ENCODE assay signal across 15 mouse cellular contexts in the genomic region with DNA sequence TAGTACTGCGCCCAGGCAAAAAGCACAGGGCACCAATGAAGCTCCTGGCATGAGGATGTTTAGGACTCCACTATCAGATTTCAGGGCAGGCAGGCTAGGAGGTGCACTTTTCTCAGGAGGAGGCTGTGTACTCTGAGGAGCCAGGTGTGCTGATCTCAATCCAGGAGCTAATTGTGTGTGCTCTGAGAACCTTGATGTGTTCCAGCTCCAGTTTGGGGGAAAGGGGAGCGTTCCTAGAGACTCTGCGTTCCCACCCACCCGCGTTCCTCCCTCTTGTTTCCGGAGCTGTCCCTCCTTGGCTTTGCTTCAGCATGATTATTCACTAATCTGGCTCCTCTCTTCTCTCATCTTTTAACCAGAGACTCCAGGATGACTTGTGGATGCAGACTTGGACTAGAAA.
"Had no signal": no experiment of that assay in that cellular context is flagged by ENCODE, and none has a peak within 500 bp of the region (broad histone marks: within the 10 kb centered on the region; RNA-seq: fewer than 3 reads in every experiment).

No protein-coding gene starts in this region.

- DNase-seq: gastrocnemius, postnatal 10 days; heart, adult 2 months; heart, postnatal 14 days; heart, postnatal 36 days; kidney, adult 18-20 months; kidney, adult 8-10 months; kidney, postnatal 10 days; kidney, postnatal 25 days; kidney, postnatal 4 days; liver; liver, embryonic 13.5 days had no signal

- ATAC-seq: hindbrain, embryonic 16.5 days; inflammation-experienced regulatory T-cells, adult 6 months; intestine, embryonic 15.5 days; intestine, postnatal 0 days had no signal
